Mouse (Mus musculus): Measurements from ENCODE around the gene Ppp1r12a. TPM values are rescaled to one million over a fixed set of nuclear protein-coding genes. Genes with fewer than 3 reads are reported as not detected.
"Not testable (repeated sequence)": the region's sequence is repeated elsewhere in the genome, so short reads cannot be mapped to it uniquely, and the experiment has no call there.

Ppp1r12a gene
- polyA plus RNA-seq, 1 experiment: 86.8 TPM

GRCm38 (mm10) chr10:108237049-108237448 is 75.1 kb downstream of the Ppp1r12a start:
- Histone ChIP-seq H3K4me3 (ENCODE audit: insufficient read depth, low read length) (no peak overlapping the region), H3K4me1 (ENCODE audit: control insufficient read depth, insufficient read depth, low read length) (no peaks in the 10 kb centered on the region; the same call in 1 of the 2 replicates), H3K27ac (ENCODE audit: insufficient read depth, low read length) (no peak overlapping the region)
- no peak for TF ChIP-seq POLR2A (IDR thresholded peaks at IDR 0.05; ENCODE audit: extremely low read depth, insufficient read depth, low read length)
- no peak for TF ChIP-seq CTCF (IDR thresholded peaks at IDR 0.05; ENCODE audit: extremely low read depth, insufficient read depth, low read length)

DNA sequence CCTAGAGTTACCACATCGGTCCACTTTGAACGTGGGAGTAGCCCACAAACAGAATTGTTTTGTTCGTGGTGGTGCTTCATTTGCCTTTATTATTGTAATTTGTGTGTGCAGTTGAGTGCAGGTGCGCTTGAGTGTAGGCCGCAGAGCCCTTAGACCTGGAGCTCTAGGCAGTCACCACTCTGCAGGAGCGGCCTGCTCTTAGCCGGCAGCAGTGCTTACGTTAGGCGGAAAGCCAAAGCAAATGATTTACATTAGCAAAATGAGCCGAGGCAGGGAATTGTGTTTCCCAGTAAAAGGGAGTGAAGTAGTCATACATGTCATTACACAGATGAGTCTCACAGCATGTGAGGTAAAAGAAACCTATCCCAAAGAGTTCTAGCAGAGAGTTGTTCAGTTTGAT is 77.1 kb downstream of the Ppp1r12a start:
- Histone ChIP-seq H3K4me1 (ENCODE audit: control insufficient read depth, insufficient read depth, low read length) (no peaks in the 10 kb centered on the region; the same call in 1 of the 2 replicates), H3K4me3 (ENCODE audit: insufficient read depth, low read length) (no peak overlapping the region), H3K27ac (ENCODE audit: insufficient read depth, low read length) (no peak overlapping the region)
- TF ChIP-seq POLR2A (IDR thresholded peaks at IDR 0.05; ENCODE audit: extremely low read depth, insufficient read depth, low read length) (no peak), CTCF (IDR thresholded peaks at IDR 0.05; ENCODE audit: extremely low read depth, insufficient read depth, low read length) (no peak)

GRCm38 (mm10) chr10:108250710-108251109 is 88.7 kb downstream of the Ppp1r12a start:
- no peak for TF ChIP-seq CTCF (IDR thresholded peaks at IDR 0.05; ENCODE audit: extremely low read depth, insufficient read depth, low read length)
- no peak for TF ChIP-seq POLR2A (IDR thresholded peaks at IDR 0.05; ENCODE audit: extremely low read depth, insufficient read depth, low read length)
- no peak overlapping the region for H3K4me3 ChIP-seq (ENCODE audit: insufficient read depth, low read length)

GRCm38 (mm10) chr10:108251181-108251580 is 89.2 kb downstream of the Ppp1r12a start:
- H3K27ac ChIP-seq (ENCODE audit: insufficient read depth, low read length): no peak overlapping the region

More at GRCm38 (mm10) chr10:108250710-108251109, 88.7 kb downstream of the Ppp1r12a start:
- no peak overlapping the region for H3K27ac ChIP-seq (ENCODE audit: insufficient read depth, low read length)
- no peaks in the 10 kb centered on the region for H3K4me1 ChIP-seq (ENCODE audit: control insufficient read depth, insufficient read depth, low read length)

GRCm38 (mm10) chr10:108255812-108256376 is 93.9 kb downstream of the Ppp1r12a start:
- Histone ChIP-seq H3K4me1 (ENCODE audit: control insufficient read depth, insufficient read depth, low read length) (peaks cover 2% of the 10 kb centered on the region), H3K4me3 (ENCODE audit: insufficient read depth, low read length) (no peak overlapping the region), H3K27ac (ENCODE audit: insufficient read depth, low read length) (no peak overlapping the region)
- no peak for TF ChIP-seq CTCF (IDR thresholded peaks at IDR 0.05; ENCODE audit: extremely low read depth, insufficient read depth, low read length)

More at GRCm38 (mm10) chr10:108251181-108251580, 89.2 kb downstream of the Ppp1r12a start:
- H3K4me1 ChIP-seq (ENCODE audit: control insufficient read depth, insufficient read depth, low read length): no peaks in the 10 kb centered on the region
- H3K4me3 ChIP-seq (ENCODE audit: insufficient read depth, low read length): no peak overlapping the region
- TF ChIP-seq CTCF (IDR thresholded peaks at IDR 0.05; ENCODE audit: extremely low read depth, insufficient read depth, low read length) (no peak), POLR2A (IDR thresholded peaks at IDR 0.05; ENCODE audit: extremely low read depth, insufficient read depth, low read length) (no peak)

GRCm38 (mm10) chr10:108260931-108261330 is 98.9 kb downstream of the Ppp1r12a start:
- Histone ChIP-seq H3K27ac (ENCODE audit: insufficient read depth, low read length) (no peak overlapping the region), H3K4me3 (ENCODE audit: insufficient read depth, low read length) (no peak overlapping the region), H3K4me1 (ENCODE audit: control insufficient read depth, insufficient read depth, low read length) (peaks cover 2% of the 10 kb centered on the region)
- TF ChIP-seq CTCF (IDR thresholded peaks at IDR 0.05; ENCODE audit: extremely low read depth, insufficient read depth, low read length): no peak
- TF ChIP-seq POLR2A (IDR thresholded peaks at IDR 0.05; ENCODE audit: extremely low read depth, insufficient read depth, low read length): no peak

- Histone ChIP-seq H3K4me1 (ENCODE audit: control insufficient read depth, insufficient read depth, low read length) (peaks cover 2% of the 10 kb centered on the region), H3K4me3 (ENCODE audit: insufficient read depth, low read length) (no peak overlapping the region), H3K27ac (ENCODE audit: insufficient read depth, low read length) (no peak overlapping the region)
- TF ChIP-seq POLR2A (IDR thresholded peaks at IDR 0.05; ENCODE audit: extremely low read depth, insufficient read depth, low read length) (no peak), CTCF (IDR thresholded peaks at IDR 0.05; ENCODE audit: extremely low read depth, insufficient read depth, low read length) (no peak)
Observed at GRCm38 (mm10) chr10:108264641-108265040, 102.6 kb downstream of the Ppp1r12a start.

GRCm38 (mm10) chr10:108271201-108271600 is 109.2 kb downstream of the Ppp1r12a start:
- H3K4me3 ChIP-seq (ENCODE audit: insufficient read depth, low read length): no peak overlapping the region
- TF ChIP-seq CTCF (IDR thresholded peaks at IDR 0.05; ENCODE audit: extremely low read depth, insufficient read depth, low read length): no peak
- H3K4me1 ChIP-seq (ENCODE audit: control insufficient read depth, insufficient read depth, low read length): no peaks in the 10 kb centered on the region
- no peak overlapping the region for H3K27ac ChIP-seq (ENCODE audit: insufficient read depth, low read length)

GRCm38 (mm10) chr10:108276678-108277077 is 114.7 kb downstream of the Ppp1r12a start:
- no peak for TF ChIP-seq POLR2A (IDR thresholded peaks at IDR 0.05; ENCODE audit: extremely low read depth, insufficient read depth, low read length)
- TF ChIP-seq CTCF (IDR thresholded peaks at IDR 0.05; ENCODE audit: extremely low read depth, insufficient read depth, low read length): no peak
- H3K4me1 ChIP-seq (ENCODE audit: control insufficient read depth, insufficient read depth, low read length): peaks cover 1% of the 10 kb centered on the region; the same call in 1 of the 2 replicates
- no peak overlapping the region for H3K27ac ChIP-seq (ENCODE audit: insufficient read depth, low read length)

GRCm38 (mm10) chr10:108277198-108277597 is 115.2 kb downstream of the Ppp1r12a start:
- no peak for TF ChIP-seq CTCF (IDR thresholded peaks at IDR 0.05; ENCODE audit: extremely low read depth, insufficient read depth, low read length)
- TF ChIP-seq POLR2A (IDR thresholded peaks at IDR 0.05; ENCODE audit: extremely low read depth, insufficient read depth, low read length): no peak
- peaks cover 1% of the 10 kb centered on the region; the same call in 1 of the 2 replicates for H3K4me1 ChIP-seq (ENCODE audit: control insufficient read depth, insufficient read depth, low read length)
- no peak overlapping the region for H3K4me3 ChIP-seq (ENCODE audit: insufficient read depth, low read length)
- no peak overlapping the region for H3K27ac ChIP-seq (ENCODE audit: insufficient read depth, low read length)

More at GRCm38 (mm10) chr10:108276678-108277077, 114.7 kb downstream of the Ppp1r12a start:
- H3K4me3 ChIP-seq (ENCODE audit: insufficient read depth, low read length): no peak overlapping the region

DNA sequence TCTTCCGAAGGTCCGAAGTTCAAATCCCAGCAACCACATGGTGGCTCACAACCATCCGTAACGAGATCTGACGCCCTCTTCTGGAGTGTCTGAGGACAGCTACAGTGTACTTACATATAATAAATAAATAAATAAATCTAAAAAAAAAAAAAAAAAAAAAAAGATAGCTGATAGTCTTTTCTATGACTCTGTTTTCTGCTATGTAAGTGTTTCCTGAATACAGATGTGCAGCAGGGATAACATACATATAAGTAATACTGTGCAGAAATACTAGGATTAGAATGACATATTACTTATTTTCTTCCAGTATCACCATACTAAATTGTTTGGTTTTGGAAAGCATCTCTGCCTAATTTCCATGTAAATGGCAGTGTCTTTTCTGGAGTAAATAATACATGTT is 119.1 kb downstream of the Ppp1r12a start:
- not testable (repeated sequence) for H3K4me1 ChIP-seq (ENCODE audit: control insufficient read depth, insufficient read depth, low read length); H3K4me3 ChIP-seq (ENCODE audit: insufficient read depth, low read length); H3K27ac ChIP-seq (ENCODE audit: insufficient read depth, low read length)
